Mouse (Mus musculus) gastrocnemius, postnatal 36 days (tissue): ENCODE measurements at regions not wholly inside any gene's neighbourhood (a gene's known extent, or its start where the extent isn't known, plus 50 kb on each side); places are given as distances from the start of the nearest gene placed in this dataset.

Experiments used
- DNase-seq, 2 experiments: peaks; one replicate each; pipeline ENCODE4 v3.0.0; 2022
- intact Hi-C: fragments of 180-260 bp; cut with DNase I; formaldehyde crosslinking; loops from one replicate; pipeline ENCODE4 v1.15.1; 2025

GRCm38 (mm10) chr8:89787050-89787905, 560.9 kb downstream of the Tox3 start:
- intact Hi-C loops, result loop anchor here (10.0 kb wide), 1 partner anchor 1888 kb away; no protein-coding TSS in a partner anchor

GRCm38 (mm10) chr8:89785011-89785410, 563.1 kb downstream of the Tox3 start:
- intact Hi-C loops, result loop anchor here (10.0 kb wide), 1 partner anchor 1890 kb away; no protein-coding TSS in a partner anchor
- DNase-seq, result peak in 1 of 2 experiments; percentile 17

More at GRCm38 (mm10) chr8:89787050-89787905, 560.9 kb downstream of the Tox3 start:
- no peak for DNase-seq

DNA sequence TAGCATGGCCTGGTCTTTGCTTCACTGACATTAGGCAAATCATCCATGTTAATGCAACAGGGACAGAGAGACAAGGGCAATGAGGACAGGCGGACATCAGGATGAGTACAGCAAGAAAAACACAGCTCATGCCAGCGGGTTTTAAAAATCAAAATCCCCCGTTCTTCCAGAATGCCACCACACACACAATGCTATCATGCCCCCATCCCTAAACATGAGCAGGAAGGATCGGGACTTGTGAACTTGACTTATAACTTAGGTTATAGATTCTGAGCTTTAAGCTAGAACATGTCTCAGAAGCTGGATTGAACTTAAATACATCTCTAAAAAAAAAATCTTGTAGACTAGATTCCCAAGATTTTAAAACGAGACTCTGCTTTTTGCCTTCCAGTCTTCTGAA, 564.8 kb downstream of the Tox3 start:
- no peak for DNase-seq
- intact Hi-C loops, result loop anchor here (10.0 kb wide), 1 partner anchor 1891 kb away; no protein-coding TSS in a partner anchor

DNA sequence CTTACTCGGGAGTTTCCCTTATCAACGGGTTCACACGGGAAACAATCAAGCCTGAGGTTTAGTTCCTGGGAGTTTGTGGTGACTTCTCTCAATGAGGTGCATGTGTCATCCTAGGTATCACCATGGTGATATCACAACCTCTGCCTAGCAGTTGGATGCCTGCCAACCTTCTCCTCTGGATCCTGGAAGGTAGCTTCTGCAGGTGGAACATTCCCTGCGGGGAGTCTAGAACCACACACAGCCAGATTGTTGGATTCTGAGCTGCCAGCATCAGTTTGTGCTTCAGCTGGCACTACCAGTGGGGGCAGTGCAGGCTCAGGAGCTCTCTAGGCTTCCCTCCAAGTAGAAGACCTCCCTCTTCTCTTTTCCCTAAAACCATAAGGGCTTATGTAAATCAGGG, 581.8 kb downstream of the Tox3 start:
- no peak for DNase-seq
- intact Hi-C loops, result no loop called here

DNA sequence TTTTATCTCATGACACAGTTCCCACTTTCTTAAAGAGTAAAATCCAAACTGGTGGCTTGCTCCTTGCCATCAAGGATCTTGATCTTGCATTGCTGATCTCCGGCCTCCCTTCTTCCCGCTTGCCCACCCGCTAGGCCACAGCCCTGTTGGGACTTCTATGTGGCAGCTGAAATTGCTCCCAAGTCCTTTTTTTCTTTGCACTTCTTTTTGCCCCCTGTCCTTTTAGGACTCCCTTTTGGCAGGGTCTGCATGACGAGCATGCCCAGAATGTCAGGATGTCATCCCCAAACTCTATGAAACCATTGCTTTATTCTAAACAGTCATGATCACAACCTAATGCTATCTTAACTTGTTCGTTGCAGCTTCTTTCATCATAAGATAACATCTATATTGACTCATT, 588.6 kb downstream of the Tox3 start:
- intact Hi-C loops, result no loop called here
- no peak for DNase-seq

- DNase-seq, result no peak
- intact Hi-C loops, result no loop called here
Observed at GRCm38 (mm10) chr8:89758695-89759094, 589.4 kb downstream of the Tox3 start.

DNA sequence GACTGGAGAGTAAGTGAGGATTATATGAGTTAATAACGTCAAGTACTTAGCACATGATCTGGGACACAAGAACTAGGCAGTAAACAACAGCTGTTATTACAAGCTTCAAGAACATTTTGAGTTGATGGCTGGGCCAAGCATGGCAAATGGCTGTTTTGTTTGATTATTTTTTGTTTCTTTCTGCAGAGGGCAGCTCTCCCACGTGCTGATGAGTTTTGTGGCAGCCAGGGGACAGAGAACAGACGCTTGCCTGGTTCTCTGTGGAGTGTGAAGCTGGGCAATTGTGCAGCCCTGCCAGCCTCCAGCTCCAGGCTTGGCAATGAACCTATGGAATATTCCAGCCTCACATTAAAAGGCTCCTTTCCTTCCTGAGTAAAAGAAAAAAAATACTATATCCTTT, 592.2 kb downstream of the Tox3 start:
- intact Hi-C loops, result no loop called here
- DNase-seq, result no peak

DNA sequence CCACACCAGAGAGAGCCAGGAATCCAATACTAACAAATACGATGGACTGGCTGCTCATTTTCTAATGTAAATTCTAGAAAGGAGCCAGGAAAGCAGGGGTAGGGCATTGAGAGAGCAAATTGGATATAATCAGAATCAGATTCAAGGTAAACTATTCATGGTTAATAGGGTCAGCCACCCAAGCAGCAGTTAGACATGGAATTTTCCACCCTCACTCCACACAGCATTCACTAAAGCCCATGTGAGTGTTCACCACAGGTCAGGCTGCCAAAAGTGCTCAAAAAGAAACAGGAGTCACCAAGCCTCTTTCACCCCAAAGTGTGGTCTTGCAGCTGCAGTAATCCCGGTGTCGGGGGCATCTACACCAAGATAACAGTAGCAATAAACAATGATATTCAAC, 596.9 kb downstream of the Tox3 start:
- intact Hi-C loops, result no loop called here

DNA sequence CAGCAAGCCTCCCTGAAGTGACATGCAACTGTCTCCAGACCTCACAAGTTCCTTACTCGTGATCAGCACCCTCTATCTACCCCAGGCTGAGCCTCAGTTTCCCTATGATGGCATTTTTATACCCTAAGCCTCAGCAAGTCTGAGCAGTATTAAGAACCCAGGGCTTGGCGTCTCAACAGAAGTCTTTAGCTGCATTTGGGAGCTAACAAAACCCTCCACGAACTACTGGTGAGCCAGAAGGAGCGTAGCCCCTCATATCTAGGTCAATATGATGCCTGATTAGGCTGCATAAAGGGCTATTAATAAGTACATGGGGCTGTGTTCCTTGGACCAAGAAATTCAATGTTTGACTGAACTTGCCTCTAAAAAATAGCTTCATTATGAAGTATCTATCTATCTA, 600.4 kb downstream of the Tox3 start:
- no peak for DNase-seq
- intact Hi-C loops, result no loop called here

More for the DNA sequence above, 596.9 kb downstream of the Tox3 start:
- DNase-seq, result no peak

DNA sequence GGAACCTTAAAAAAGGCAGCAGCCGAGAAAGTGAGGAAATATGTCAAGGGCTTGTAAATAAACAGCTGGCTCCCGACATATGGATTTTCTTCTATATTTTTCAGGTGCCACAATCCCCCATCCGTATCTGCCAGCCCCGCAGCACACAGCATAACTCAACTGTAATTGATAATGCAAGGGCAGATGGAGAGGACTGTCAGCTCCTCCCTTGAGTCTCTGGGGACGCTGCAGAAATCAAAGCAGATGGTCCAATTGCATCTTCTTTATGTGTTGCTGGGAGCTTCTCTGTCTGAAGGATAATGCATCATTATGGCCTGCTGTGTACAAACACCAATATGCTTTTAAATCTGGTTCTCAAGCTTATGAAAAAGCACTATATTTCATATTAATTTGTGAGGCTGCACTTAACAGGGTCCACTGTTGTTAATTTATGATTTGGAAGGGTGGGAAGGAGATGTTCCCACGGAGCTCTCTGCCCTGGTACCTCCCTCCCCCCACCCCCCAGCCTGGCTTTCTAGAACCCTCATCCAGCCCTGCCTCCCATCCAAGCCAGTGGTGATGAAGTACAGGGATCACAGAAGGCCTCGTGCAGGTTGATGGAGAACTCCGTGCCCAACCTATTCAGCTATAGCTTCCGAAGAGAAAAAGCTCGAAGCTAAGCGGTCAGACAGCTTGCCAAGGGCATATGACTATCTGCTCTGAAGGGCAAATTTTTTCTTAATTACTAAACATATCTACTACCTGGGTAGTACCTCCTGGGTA, 603.7 kb downstream of the Tox3 start:
- no peak for DNase-seq
- intact Hi-C loops, result no loop called here

DNA sequence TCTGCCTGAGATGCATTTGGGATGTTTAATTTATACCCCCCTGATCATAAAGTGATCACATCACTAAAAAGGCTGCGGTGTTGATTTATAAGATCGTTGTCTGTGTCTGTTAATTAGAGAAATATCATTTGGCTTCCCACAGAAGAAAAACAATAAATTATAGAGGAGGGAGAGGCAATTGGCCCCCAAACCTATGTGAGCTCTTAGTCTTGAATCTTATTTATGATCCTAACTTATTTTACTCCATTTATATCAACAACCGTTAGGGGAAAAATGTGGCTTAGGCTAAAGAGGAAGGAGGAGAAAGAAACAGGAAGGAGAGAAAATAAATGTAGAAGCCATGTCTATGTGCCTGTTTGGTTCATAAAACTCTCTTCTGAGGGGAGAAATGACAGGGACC, 609.5 kb downstream of the Tox3 start:
- intact Hi-C loops, result no loop called here
- DNase-seq, result no peak

GRCm38 (mm10) chr8:89737636-89738035, 610.5 kb downstream of the Tox3 start:
- DNase-seq, result no peak
- intact Hi-C loops, result no loop called here

DNA sequence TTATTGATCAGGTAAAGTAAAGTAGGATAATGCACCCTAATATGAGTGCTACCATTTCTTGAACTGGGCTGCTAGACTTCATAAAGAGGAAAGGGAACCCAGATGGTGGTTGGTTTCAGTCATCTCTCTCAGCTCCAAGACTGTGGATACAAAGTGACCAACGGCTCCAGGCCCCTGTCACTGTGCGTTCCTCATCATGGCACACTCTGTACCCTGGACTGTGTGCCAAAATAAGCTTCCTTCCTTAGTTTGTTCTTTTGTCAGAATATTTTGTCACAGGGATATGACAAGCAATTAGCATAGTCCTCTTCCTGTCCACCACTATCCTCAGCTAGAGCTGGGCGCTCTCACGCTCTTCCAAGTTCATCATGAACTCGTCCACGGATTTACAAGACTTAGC, 620.9 kb downstream of the Tox3 start:
- intact Hi-C loops, result no loop called here

DNA sequence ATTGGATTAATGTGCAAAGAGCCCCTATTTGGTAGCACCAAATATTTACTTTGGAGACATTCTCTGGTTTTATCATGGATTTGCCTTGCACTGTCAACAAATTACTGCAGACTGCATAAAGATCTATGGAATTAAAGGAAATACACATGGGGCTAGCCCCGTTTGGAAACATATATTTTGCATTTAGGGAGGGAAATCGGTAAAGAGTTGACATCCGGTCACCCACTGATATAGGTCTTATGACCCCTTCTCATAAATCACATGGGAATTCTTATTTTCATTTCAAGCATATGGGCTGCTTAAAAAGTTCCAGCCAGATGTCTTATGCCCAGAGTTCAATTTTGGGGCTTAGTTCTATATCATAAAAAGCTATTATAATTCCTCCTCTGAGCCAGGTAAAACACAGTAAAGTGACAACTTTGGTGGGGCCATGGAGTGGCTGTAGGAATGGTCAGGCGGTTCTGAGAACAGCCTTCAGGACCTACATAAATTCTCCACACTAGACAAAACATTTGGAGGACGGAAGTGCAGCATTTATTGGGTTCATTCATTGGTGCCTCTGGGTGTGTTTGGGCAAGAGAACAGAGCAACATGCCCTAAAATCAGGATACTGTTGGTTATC, 626.3 kb downstream of the Tox3 start:
- no peak for DNase-seq
- intact Hi-C loops, result no loop called here

More for the DNA sequence above, 620.9 kb downstream of the Tox3 start:
- no peak for DNase-seq

GRCm38 (mm10) chr8:89713880-89714279, 634.3 kb downstream of the Tox3 start:
- intact Hi-C loops, result no loop called here
- no peak for DNase-seq

- no peak for DNase-seq
- intact Hi-C loops, result no loop called here
Observed at GRCm38 (mm10) chr8:89707341-89707928, 640.7 kb downstream of the Tox3 start.

- DNase-seq, result no peak
- intact Hi-C loops, result no loop called here
Observed at GRCm38 (mm10) chr8:89685696-89686095, 641.7 kb upstream of the Sall1 start.

DNA sequence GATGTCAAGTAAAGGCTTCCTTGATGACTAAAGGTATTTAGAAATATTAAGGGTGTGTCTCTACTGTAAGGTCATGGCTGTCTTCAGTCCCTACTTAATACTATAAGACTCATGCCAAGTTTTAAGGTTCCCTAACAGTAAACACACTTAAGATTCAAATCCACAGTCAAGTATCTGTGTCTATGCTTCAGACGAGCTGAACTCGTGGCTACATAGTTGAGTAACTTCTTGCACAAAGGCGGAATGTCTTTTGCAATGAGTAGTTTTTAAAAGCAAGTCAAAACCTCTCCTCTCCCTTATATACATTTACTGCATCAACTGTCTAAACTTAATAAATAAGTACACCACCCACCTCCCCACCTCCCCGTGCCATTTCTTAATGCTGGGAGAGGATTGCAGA, 637.0 kb upstream of the Sall1 start:
- no peak for DNase-seq
- intact Hi-C loops, result no loop called here

DNA sequence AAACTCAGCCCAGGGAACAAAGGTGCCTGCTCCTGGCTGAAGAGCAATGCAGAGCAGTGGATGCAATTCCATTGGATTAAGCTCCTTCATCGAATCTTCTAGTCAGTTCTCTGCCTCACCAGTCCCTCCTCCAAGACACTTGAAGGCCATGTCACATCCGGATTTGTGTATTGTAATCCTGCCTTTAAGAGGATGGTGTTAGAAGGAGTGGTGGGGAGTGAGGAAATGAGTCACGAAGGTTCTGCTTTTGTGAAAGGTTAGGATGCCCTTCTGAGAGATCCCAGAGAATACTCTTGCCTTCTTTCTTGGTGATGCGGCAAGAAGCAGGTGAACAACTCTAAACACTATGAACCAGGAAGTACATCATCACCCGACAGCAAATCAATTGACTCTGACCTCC, 636.4 kb upstream of the Sall1 start:
- intact Hi-C loops, result no loop called here
- no peak for DNase-seq

GRCm38 (mm10) chr8:89679551-89679950, 635.6 kb upstream of the Sall1 start:
- DNase-seq, result no peak
- intact Hi-C loops, result no loop called here

- intact Hi-C loops, result no loop called here
- DNase-seq, result no peak
Observed at GRCm38 (mm10) chr8:89677266-89677665, 633.3 kb upstream of the Sall1 start.
